Mouse (Mus musculus) liver, adult 2 months (tissue): ENCODE results near the gene Myo1d. TPM values are rescaled to one million over a fixed set of nuclear protein-coding genes. Genes with fewer than 3 reads are reported as not detected.
A peak's percentile ranks its signal among the peaks of the same experiment; 100 is the strongest.

Experiments used
- DNase-seq: peaks from one replicate; pipeline ENCODE4 v3.0.0-alpha.2; 2011; ENCODE audit warnings: low read depth, low spot score; ENCODE audit errors: extremely low read depth
- H3K27ac ChIP-seq: fragments of 200-500 bp; replicated peaks from 2 replicates; pipeline ENCODE4 v1.5.1; 2012; ENCODE audit warnings: low read depth, mild to moderate bottlenecking, control low read depth, inconsistent platforms, low read length; ENCODE audit not compliant: insufficient read depth
- H3K27me3 ChIP-seq: fragments of 200-500 bp; 2 replicates; pipeline ENCODE4 v1.6.1; 2012; ENCODE audit warnings: mild to moderate bottlenecking, moderate library complexity, low read length, inconsistent platforms; ENCODE audit not compliant: control insufficient read depth, insufficient read depth
- H3K36me3 ChIP-seq: fragments of 200-500 bp; 2 replicates; pipeline ENCODE4 v1.6.1; 2012; ENCODE audit warnings: low read length, inconsistent platforms; ENCODE audit not compliant: control insufficient read depth, insufficient read depth
- H3K4me1 ChIP-seq: fragments of 200-500 bp; 2 replicates; pipeline ENCODE4 v1.6.1; 2011; ENCODE audit warnings: low read length; ENCODE audit not compliant: control insufficient read depth, insufficient read depth
- H3K4me3 ChIP-seq: fragments of 200-500 bp; 2 replicates; pipeline ENCODE4 v1.5.1; 2011; ENCODE audit warnings: low read depth, mild to moderate bottlenecking, control low read depth, low read length, moderate library complexity; ENCODE audit not compliant: insufficient read depth
- H3K79me2 ChIP-seq: fragments of 200-500 bp; 2 replicates; pipeline ENCODE4 v1.6.1; 2012; ENCODE audit warnings: inconsistent platforms, mild to moderate bottlenecking, low read length, moderate library complexity; ENCODE audit not compliant: control insufficient read depth, insufficient read depth
- H3K9ac ChIP-seq: fragments of 200-500 bp; 2 replicates; pipeline ENCODE4 v1.6.1; 2012; ENCODE audit warnings: low read depth, mild to moderate bottlenecking, control low read depth, inconsistent platforms, low read length
- CTCF ChIP-seq: fragments of 200-500 bp; IDR thresholded peaks from 2 replicates; pipeline ENCODE4 v1.5.1; 2011; ENCODE audit warnings: low read depth, low read length, control low read depth
- POLR2A ChIP-seq: fragments of 200-500 bp; IDR thresholded peaks from 2 replicates; pipeline ENCODE4 v1.6.1; 2011; ENCODE audit warnings: low read length, control low read depth; ENCODE audit not compliant: insufficient read depth; ENCODE audit errors: extremely low read depth
- WGBS: fragments of 180-500 bp; shearing (Covaris S2); methylation state at CpG from one replicate; pipeline ENCODE4 v1.1.7; 2018; 5-methylcytosine and 5-hydroxymethylcytosine counted together
- polyA plus RNA-seq: library from polyadenylated mRNA; depleted of rRNA; stranded (reverse); fragments of >200 nt; gene quantifications from 2 replicates; pipeline ENCODE4 v1.2.3, GENCODE M21; 2012
- total RNA-seq: library from RNA; depleted of rRNA; stranded (reverse); fragments of >200 nt; gene quantifications from 2 replicates; pipeline ENCODE4 v1.2.3, GENCODE M21; 2014

The Myo1d gene
- total and polyA plus RNA-seq, 2 experiments: 5.2 to 6.8 TPM

DNA sequence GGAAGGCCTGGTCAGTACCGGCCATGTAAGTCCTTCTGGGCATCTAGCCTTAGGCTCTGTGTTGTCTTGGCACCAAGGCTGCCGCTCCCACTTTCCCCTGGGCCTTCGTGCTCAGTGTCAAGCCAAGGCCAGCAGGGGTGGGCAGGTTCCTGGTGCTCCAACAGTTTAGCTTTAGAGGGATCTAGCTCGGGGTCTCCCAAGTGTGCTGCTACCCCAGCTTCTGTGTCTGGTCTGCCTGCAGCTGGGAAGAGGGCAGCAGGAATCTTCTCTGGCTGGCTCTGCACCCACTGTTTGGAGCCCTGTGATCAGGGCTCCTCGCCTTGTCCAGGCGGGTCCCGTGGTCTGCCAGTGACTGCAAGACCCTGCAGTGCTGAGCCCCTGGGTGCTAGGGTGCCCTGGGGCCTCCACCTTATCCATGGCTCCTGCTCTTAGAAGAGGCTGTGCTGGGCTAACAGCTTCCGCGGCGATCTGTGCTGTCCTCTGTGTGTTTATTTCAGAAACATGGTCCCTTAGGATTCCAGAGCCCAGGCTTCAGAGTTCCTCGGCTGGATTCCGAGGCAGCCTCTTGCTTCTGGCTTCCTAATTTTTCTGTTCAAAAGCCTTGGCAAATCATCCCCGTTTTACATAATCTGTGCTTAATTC, 298.3 kb downstream of the Myo1d start:
- Histone ChIP-seq H3K9ac (no peak overlapping the region), H3K27ac (no peak overlapping the region), H3K79me2 (no peaks in the 10 kb centered on the region), H3K36me3 (no peaks in the 10 kb centered on the region), H3K4me1 (no peaks in the 10 kb centered on the region), H3K27me3 (no peaks in the 10 kb centered on the region), H3K4me3 (no peak overlapping the region)
- WGBS: 92% methylated on average over 13 of the region's 13 CpGs
- TF ChIP-seq POLR2A (no peak), CTCF (no peak)
- no peak for DNase-seq

- Histone ChIP-seq H3K36me3 (no peaks in the 10 kb centered on the region), H3K4me3 (no peak overlapping the region), H3K79me2 (no peaks in the 10 kb centered on the region), H3K27me3 (no peaks in the 10 kb centered on the region), H3K4me1 (peaks cover 3% of the 10 kb centered on the region), H3K9ac (no peak overlapping the region), H3K27ac (no peak overlapping the region)
- 88% methylated on average over 31 of the region's 31 CpGs for WGBS
- TF ChIP-seq CTCF: no peak
- TF ChIP-seq POLR2A: no peak
- DNase-seq: no peak
These were observed 299.6 kb downstream of the Myo1d start for GRCm38 (mm10) chr11:80479906-80480866.

DNA sequence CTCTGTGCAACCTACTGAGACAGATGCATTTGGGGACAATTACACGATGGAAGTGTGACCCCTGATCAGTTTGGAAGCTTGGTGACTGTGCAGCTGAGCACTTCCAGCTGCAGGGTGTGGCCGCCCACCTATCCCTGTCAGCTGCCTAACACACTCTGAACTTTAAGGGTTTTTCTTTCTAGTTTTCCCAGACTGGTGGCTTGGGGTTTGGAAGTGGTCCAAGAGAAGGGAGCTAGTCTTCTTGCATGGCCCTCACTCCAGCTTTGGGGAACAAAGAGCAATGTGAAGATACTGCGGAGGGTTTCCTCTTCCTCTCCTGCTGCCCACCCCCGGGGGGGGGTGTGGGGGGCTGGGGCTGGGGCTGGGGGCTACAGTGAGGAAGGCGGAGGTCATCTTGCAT, 300.4 kb downstream of the Myo1d start:
- H3K4me1 ChIP-seq: peaks cover 3% of the 10 kb centered on the region
- WGBS: 78% methylated on average over 5 of the region's 5 CpGs
- H3K79me2 ChIP-seq: no peaks in the 10 kb centered on the region
- H3K36me3 ChIP-seq: no peaks in the 10 kb centered on the region
- no peak overlapping the region for H3K27ac ChIP-seq
- no peak for DNase-seq
- H3K4me3 ChIP-seq: no peak overlapping the region
- TF ChIP-seq POLR2A (no peak), CTCF (no peak)
- no peak overlapping the region for H3K9ac ChIP-seq
- H3K27me3 ChIP-seq: no peaks in the 10 kb centered on the region

DNA sequence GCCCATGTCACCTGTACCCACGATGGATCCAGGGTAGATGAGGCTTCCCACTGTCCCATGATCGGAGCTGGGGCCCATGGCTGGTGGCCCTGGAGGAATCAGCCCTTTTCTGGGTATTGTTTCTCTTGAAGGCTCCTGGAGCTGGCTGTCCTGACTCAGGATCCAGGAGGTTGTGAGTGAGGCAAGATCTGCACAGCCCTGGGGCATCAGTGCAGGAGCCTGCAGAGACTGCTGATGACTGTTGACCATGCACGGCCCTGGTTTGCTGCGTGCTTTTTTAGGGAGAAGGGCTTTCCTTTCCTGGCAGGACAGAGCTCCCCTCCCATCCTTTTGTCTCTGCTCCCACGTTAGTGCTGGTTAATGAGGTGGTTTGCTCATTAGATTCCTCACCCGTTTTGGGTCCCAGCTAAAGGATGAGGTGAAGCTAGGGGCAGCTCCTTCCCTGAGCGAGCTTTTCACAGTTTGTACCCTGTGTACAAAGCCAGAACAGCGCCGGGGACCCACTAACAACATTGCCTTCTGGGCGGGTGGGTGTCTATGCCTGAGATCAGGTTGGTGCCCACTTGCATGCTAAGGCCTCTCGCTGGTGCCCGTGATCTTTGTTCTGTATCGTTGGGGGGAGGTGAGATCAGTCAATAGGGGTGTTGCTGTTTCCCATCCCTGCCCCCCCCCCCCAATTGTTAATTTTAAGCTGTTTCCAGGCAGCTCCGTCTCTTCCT, 301.0 kb downstream of the Myo1d start:
- Histone ChIP-seq H3K27ac (no peak overlapping the region), H3K79me2 (no peaks in the 10 kb centered on the region), H3K27me3 (no peaks in the 10 kb centered on the region), H3K36me3 (no peaks in the 10 kb centered on the region), H3K4me3 (no peak overlapping the region), H3K9ac (no peak overlapping the region), H3K4me1 (peaks cover 3% of the 10 kb centered on the region)
- TF ChIP-seq CTCF (no peak), POLR2A (no peak)
- 89% methylated on average over 14 of the region's 14 CpGs for WGBS
- DNase-seq: no peak

- H3K27ac ChIP-seq: no peak overlapping the region
- 26% methylated on average over 55 of the region's 55 CpGs for WGBS
- DNase-seq: no peak
These were observed 302.3 kb downstream of the Myo1d start for GRCm38 (mm10) chr11:80477341-80478199.

More at GRCm38 (mm10) chr11:80477341-80478199, 302.3 kb downstream of the Myo1d start:
- no peaks in the 10 kb centered on the region for H3K79me2 ChIP-seq
- peak overlapping the region; percentile 71 for H3K9ac ChIP-seq
- no peak for TF ChIP-seq POLR2A
- no peak for TF ChIP-seq CTCF
- peaks cover 5% of the 10 kb centered on the region; the same call in 1 of the 2 replicates for H3K36me3 ChIP-seq
- no peaks in the 10 kb centered on the region for H3K27me3 ChIP-seq
- H3K4me3 ChIP-seq: peak overlapping the region; percentile 61
- H3K4me1 ChIP-seq: peaks cover 3% of the 10 kb centered on the region
